Mouse (Mus musculus) testis, adult 2 months (tissue): ENCODE measurements around the gene Prlr. TPM values are rescaled to one million over a fixed set of nuclear protein-coding genes. Genes with fewer than 3 reads are reported as not detected.

Source experiments
- H3K27ac ChIP-seq: fragments of 200-500 bp; 2 replicates; pipeline ENCODE4 v1.5.1; 2012; ENCODE audit warnings: low read depth, low read length; ENCODE audit not compliant: control insufficient read depth, insufficient read depth
- H3K27me3 ChIP-seq: fragments of 200-500 bp; 2 replicates; pipeline ENCODE4 v1.6.1; 2012; ENCODE audit warnings: mild to moderate bottlenecking, low read length, moderate library complexity; ENCODE audit not compliant: control insufficient read depth, insufficient read depth
- H3K36me3 ChIP-seq: fragments of 200-500 bp; 2 replicates; pipeline ENCODE4 v1.6.1; 2012; ENCODE audit warnings: mild to moderate bottlenecking, low read length; ENCODE audit not compliant: control insufficient read depth, insufficient read depth
- H3K4me1 ChIP-seq: fragments of 200-500 bp; 2 replicates; pipeline ENCODE4 v1.6.1; 2012; ENCODE audit warnings: low read length; ENCODE audit not compliant: control insufficient read depth, insufficient read depth
- H3K4me3 ChIP-seq: fragments of 200-500 bp; 2 replicates; pipeline ENCODE4 v1.5.1; 2012; ENCODE audit warnings: low read depth, mild to moderate bottlenecking, low read length, moderate library complexity, mixed read lengths; ENCODE audit not compliant: control insufficient read depth
- CTCF ChIP-seq: fragments of 200-500 bp; IDR thresholded peaks from 2 replicates; pipeline ENCODE4 v1.5.1; 2012; ENCODE audit warnings: low read depth, mild to moderate bottlenecking, inconsistent platforms, low read length, moderate library complexity; ENCODE audit not compliant: control insufficient read depth, insufficient read depth, insufficient replicate concordance
- POLR2A ChIP-seq: fragments of 200-500 bp; IDR thresholded peaks from 2 replicates; pipeline ENCODE4 v1.6.1; 2012; ENCODE audit warnings: low read depth, mild to moderate bottlenecking, inconsistent platforms, low read length, moderate library complexity; ENCODE audit not compliant: control insufficient read depth
- polyA plus RNA-seq: library from polyadenylated mRNA; depleted of rRNA; stranded (reverse); fragments of >200 nt; gene quantifications from 2 replicates; pipeline ENCODE4 v1.2.3, GENCODE M21; 2012

Prlr gene
- polyA plus RNA-seq, 1 experiment = 4.2 TPM

DNA sequence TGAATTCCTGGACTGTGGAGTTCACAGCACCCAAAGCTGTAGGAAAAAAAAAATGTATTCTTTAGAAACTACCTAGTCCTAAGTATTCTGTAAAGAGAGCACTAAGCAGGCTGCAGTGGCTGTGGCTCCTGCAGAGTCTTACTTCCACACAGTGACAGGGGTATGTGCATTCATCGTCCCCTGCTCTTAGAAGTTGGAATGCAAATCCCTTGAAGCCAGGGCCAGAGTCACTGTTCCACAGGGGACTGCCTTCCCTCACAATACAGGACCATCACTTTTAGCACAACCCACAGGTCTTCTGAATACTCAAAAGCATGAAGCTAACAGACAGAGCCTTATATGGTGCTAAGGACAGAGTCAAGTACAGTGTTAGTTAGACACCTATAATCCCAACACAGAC is 75.5 kb downstream of the Prlr start:
- Histone ChIP-seq H3K4me1 (no peaks in the 10 kb centered on the region), H3K4me3 (no peak overlapping the region), H3K27ac (no peak overlapping the region), H3K27me3 (no peaks in the 10 kb centered on the region), H3K36me3 (no peaks in the 10 kb centered on the region)
- TF ChIP-seq CTCF = no peak

DNA sequence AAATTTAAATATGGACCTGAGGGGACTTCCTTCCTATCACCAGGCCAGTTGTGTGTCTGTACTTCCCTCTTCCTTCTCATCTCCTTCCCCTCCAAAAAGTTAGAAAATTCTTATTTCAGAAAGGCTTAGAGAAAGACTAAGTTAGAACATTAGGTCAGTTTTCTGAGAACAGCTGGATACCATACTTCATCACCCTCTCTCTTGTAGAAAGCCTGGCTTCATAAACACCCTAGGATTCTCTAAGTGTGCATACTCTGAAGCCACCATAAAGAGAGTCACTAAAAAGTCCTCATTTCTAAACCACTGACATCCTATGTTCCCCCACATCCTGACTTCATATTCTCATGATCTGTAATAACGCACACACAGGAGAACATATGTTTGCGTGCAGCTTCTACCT is 85.2 kb downstream of the Prlr start:
- H3K27ac ChIP-seq = no peak overlapping the region
- H3K36me3 ChIP-seq = no peaks in the 10 kb centered on the region
- H3K4me1 ChIP-seq = no peaks in the 10 kb centered on the region
- no peak for TF ChIP-seq CTCF
- no peak for TF ChIP-seq POLR2A
- H3K27me3 ChIP-seq = no peaks in the 10 kb centered on the region
- no peak overlapping the region for H3K4me3 ChIP-seq

DNA sequence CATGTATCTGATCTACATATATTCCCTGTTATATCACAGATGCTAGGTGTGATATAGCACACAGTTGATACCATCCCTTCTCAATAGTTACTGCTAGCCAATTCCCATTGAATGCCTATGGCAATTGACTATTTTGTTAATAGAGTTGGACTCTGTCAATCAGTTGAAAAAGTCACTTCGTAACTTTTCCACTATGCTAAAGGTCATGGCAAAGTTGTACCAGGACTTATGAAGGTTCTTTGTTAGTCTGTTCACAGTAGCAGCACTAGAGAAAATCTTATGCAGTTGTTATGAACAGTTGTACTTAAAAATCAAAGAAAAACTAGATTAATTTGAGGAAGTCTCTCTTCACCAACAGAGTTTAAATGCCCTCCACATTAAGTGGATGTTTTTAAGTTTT is 85.6 kb downstream of the Prlr start:
- Histone ChIP-seq H3K27me3 (no peaks in the 10 kb centered on the region), H3K36me3 (no peaks in the 10 kb centered on the region), H3K4me3 (no peak overlapping the region), H3K4me1 (no peaks in the 10 kb centered on the region), H3K27ac (no peak overlapping the region)
- TF ChIP-seq CTCF = no peak
- TF ChIP-seq POLR2A = no peak

GRCm38 (mm10) chr15:10263420-10263819 is 86.4 kb downstream of the Prlr start:
- Histone ChIP-seq H3K27ac (no peak overlapping the region), H3K4me1 (no peaks in the 10 kb centered on the region), H3K4me3 (no peak overlapping the region), H3K27me3 (no peaks in the 10 kb centered on the region), H3K36me3 (no peaks in the 10 kb centered on the region)
- TF ChIP-seq POLR2A = no peak
- TF ChIP-seq CTCF = no peak

GRCm38 (mm10) chr15:10264885-10265284 is 87.8 kb downstream of the Prlr start:
- TF ChIP-seq POLR2A (no peak), CTCF (no peak)
- Histone ChIP-seq H3K27ac (no peak overlapping the region), H3K4me3 (no peak overlapping the region), H3K4me1 (no peaks in the 10 kb centered on the region), H3K27me3 (no peaks in the 10 kb centered on the region), H3K36me3 (no peaks in the 10 kb centered on the region)

DNA sequence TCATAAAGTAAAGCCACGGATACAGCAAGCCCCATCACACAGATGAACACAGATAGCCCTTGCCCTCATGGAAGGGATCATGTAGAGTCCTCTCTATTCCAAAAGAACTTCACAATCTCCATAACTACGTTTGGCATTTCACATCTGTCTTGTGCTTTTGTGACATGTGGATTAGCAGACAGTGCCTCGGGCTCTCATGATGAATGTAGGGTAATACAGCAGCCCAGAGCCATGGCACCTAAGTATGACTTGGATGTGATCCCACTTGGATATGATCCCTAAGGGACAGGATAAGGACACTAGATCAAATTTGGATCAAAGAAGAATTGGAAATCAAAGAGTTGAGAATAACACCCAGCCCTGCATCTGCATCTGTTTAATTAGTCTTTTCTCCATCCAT is 90.2 kb downstream of the Prlr start:
- no peaks in the 10 kb centered on the region for H3K27me3 ChIP-seq
- TF ChIP-seq CTCF (no peak), POLR2A (no peak)
- no peaks in the 10 kb centered on the region for H3K36me3 ChIP-seq
- H3K27ac ChIP-seq = no peak overlapping the region
- H3K4me1 ChIP-seq = no peaks in the 10 kb centered on the region
- no peak overlapping the region for H3K4me3 ChIP-seq

- TF ChIP-seq CTCF (no peak), POLR2A (no peak)
- H3K4me3 ChIP-seq = no peak overlapping the region
- H3K36me3 ChIP-seq = no peaks in the 10 kb centered on the region
- H3K27me3 ChIP-seq = no peaks in the 10 kb centered on the region
- H3K4me1 ChIP-seq = no peaks in the 10 kb centered on the region
- H3K27ac ChIP-seq = no peak overlapping the region
Measured at GRCm38 (mm10) chr15:10276386-10276785, 99.3 kb downstream of the Prlr start.

DNA sequence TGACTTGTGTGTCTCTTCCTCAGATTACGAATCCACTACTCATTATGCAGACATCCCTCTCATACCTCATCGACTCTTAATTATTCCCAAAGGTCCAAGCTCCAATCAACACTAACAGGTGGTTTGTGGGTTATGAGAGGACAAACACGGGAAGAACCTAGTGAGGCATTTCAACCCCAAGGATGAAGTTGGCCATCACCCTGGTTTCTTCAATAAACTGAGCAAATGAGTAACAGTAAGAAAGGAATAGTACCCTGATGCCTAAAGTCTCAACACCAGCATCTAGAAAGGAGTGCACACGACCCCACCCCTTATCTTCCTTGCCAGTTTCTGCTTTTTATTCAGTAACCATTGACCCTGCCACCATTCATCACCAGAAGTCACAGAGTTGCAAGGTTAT is 100.4 kb downstream of the Prlr start:
- TF ChIP-seq CTCF (no peak), POLR2A (no peak)
- Histone ChIP-seq H3K27me3 (no peaks in the 10 kb centered on the region), H3K4me3 (no peak overlapping the region), H3K4me1 (no peaks in the 10 kb centered on the region), H3K27ac (no peak overlapping the region), H3K36me3 (no peaks in the 10 kb centered on the region)
